ENCODE assay signal across 27 mouse cellular contexts in the genomic region with DNA sequence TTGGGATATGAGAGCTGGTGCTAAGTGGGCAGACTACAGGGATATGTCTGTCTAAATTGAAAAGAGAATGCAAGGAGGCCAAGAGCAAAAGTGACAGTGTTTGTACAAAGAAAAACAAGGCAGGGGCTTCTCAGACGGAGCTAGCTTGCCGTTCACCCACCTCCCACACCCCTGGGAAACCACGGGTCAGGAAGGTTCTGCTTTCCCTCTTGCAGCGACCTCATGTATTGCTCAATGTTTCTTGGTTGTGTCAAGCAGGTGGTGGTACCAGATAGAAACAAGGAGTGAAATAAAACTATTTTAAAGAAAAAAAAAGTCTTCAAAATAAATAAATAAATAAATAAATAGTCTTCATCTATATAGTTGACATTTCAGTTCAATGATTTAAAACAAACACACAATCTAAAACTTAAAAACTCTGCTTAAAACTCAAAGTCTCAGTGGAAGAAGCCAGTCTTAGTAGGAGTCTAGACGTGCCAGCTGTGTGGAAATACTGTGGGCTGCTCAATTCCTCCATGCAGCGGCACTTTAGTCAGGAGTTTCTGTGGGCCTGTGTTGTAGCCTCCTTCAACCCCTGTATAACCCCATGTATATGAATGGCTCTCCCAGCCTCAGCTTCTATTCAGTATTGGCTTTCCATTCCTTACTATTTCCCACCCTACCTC.
DNase-seq lines count a peak whose midpoint lies in the region; ATAC-seq and TF ChIP-seq lines count a peak whose summit lies in the region.
"Had no signal": no experiment of that assay in that cellular context is flagged by ENCODE, and none has a peak within 500 bp of the region (broad histone marks: within the 10 kb centered on the region; RNA-seq: fewer than 3 reads in every experiment).

No protein-coding gene starts in this region.

- H3K27me3 ChIP-seq in stomach, embryonic 14.5 days (ENCODE audit: control insufficient read depth, insufficient read depth, low read length): no peaks in the 10 kb centered on the region
- H3K27me3 ChIP-seq in stomach, postnatal 0 days (ENCODE audit: control insufficient read depth, insufficient read depth, low read length): no peaks in the 10 kb centered on the region
- no peaks in the 10 kb centered on the region for H3K27me3 ChIP-seq in embryonic facial prominence, embryonic 14.5 days (replicated peaks; ENCODE audit: control insufficient read depth, insufficient read depth, low read length)
- no peaks in the 10 kb centered on the region for H3K27me3 ChIP-seq in forebrain, embryonic 13.5 days
- H3K27me3 ChIP-seq: forebrain, embryonic 15.5 days; heart, embryonic 12.5 days; hindbrain, embryonic 15.5 days; kidney, embryonic 15.5 days; lung, embryonic 15.5 days had no signal

- no peak for DNase-seq in stomach, postnatal 0 days (ENCODE audit: low spot score)
- no peak for DNase-seq in embryonic facial prominence, embryonic 14.5 days (ENCODE audit: low spot score)
- DNase-seq in kidney, postnatal 25 days: no peak
- no peak for DNase-seq in left cerebral cortex, adult 9 months (ENCODE audit: low spot score in 2 of 2)
- DNase-seq: B cell, adult 2 months; cerebellum, adult 2 months; cerebellum, postnatal 14 days; gastrocnemius, postnatal 14 days; heart, adult 18-20 months; heart, postnatal 4 days; kidney, adult 11 months; kidney, postnatal 36 days; layer of hippocampus, postnatal 36 days; lung, postnatal 4 days; midbrain, embryonic 14.5 days; thymus, adult 18-20 months; thymus, postnatal 25 days had no signal

- H3K4me3 ChIP-seq in stomach, embryonic 14.5 days (ENCODE audit: low read depth, low read length): no peak overlapping the region
- H3K4me3 ChIP-seq in stomach, postnatal 0 days (ENCODE audit: low read depth, low read length): no peak overlapping the region
- no peak overlapping the region for H3K4me3 ChIP-seq in embryonic facial prominence, embryonic 14.5 days (ENCODE audit: low read depth, low read length)
- H3K4me3 ChIP-seq in forebrain, embryonic 13.5 days: no peak overlapping the region
- H3K4me3 ChIP-seq: forebrain, embryonic 15.5 days; heart, embryonic 12.5 days; hindbrain, embryonic 15.5 days; kidney, embryonic 15.5 days; lung, embryonic 15.5 days had no signal

- no peak for TF ChIP-seq EP300 in stomach, postnatal 0 days (optimal IDR thresholded peaks at IDR 0.05)

- 82% methylated on average over 6 of the region's 6 CpGs for WGBS in stomach, embryonic 14.5 days
- 78% methylated on average over 6 of the region's 6 CpGs for WGBS in stomach, postnatal 0 days
- WGBS in embryonic facial prominence, embryonic 14.5 days: 68% methylated on average over 6 of the region's 6 CpGs
- 92% methylated on average over 6 of the region's 6 CpGs for WGBS in forebrain, embryonic 13.5 days

- no peaks in the 10 kb centered on the region for H3K9me3 ChIP-seq in stomach, embryonic 14.5 days (ENCODE audit: control insufficient read depth, low read depth, low read length)
- H3K9me3 ChIP-seq in stomach, postnatal 0 days (ENCODE audit: control insufficient read depth, low read length): no peaks in the 10 kb centered on the region
- H3K9me3 ChIP-seq in embryonic facial prominence, embryonic 14.5 days (ENCODE audit: control insufficient read depth, low read length): no peaks in the 10 kb centered on the region
- H3K9me3 ChIP-seq in forebrain, embryonic 13.5 days (replicated peaks): no peaks in the 10 kb centered on the region
- H3K9me3 ChIP-seq: forebrain, embryonic 15.5 days; heart, embryonic 12.5 days; hindbrain, embryonic 15.5 days; kidney, embryonic 15.5 days; lung, embryonic 15.5 days had no signal

- H3K9ac ChIP-seq in stomach, embryonic 14.5 days (replicated peaks; ENCODE audit: low read depth, low read length): no peak overlapping the region
- no peak overlapping the region for H3K9ac ChIP-seq in stomach, postnatal 0 days (ENCODE audit: low read length)
- H3K9ac ChIP-seq in embryonic facial prominence, embryonic 14.5 days (ENCODE audit: low read depth, low read length): no peak overlapping the region
- no peak overlapping the region for H3K9ac ChIP-seq in forebrain, embryonic 13.5 days
- H3K9ac ChIP-seq: forebrain, embryonic 15.5 days; heart, embryonic 12.5 days; hindbrain, embryonic 15.5 days; kidney, embryonic 15.5 days; lung, embryonic 15.5 days had no signal

- no peak for ATAC-seq in stomach, embryonic 14.5 days (ENCODE audit: insufficient number of reproducible peaks, insufficient read depth, low FRiP score, low read depth)
- no peak for ATAC-seq in stomach, postnatal 0 days (ENCODE audit: low FRiP score, low TSS enrichment)
- ATAC-seq in embryonic facial prominence, embryonic 14.5 days (ENCODE audit: low read depth): peak; percentile 53; the same call in 1 of the 2 replicates
- ATAC-seq in hematopoietic stem cell, adult 5-6 weeks (replicated peaks in 1 of 2; ENCODE audit: insufficient read depth in 1 of 2, low FRiP score in 2 of 2, low TSS enrichment in 1 of 2, low read depth in 1 of 2, poor library complexity in 2 of 2, severe bottlenecking in 2 of 2): peak; percentile 62 to 76; a peak in 3 of 4 replicates
- ATAC-seq in forebrain, embryonic 13.5 days: no peak
- ATAC-seq: forebrain, embryonic 15.5 days; inflammation-experienced regulatory T-cells, adult 6 months had no signal

- TF ChIP-seq CTCF in stomach, postnatal 0 days (IDR thresholded peaks at IDR 0.05; ENCODE audit: low read depth): no peak

- H3K4me1 ChIP-seq in stomach, embryonic 14.5 days (ENCODE audit: control insufficient read depth, insufficient read depth, low read length): no peaks in the 10 kb centered on the region
- H3K4me1 ChIP-seq in stomach, postnatal 0 days (replicated peaks; ENCODE audit: control insufficient read depth, insufficient read depth): no peaks in the 10 kb centered on the region
- peaks cover 5% of the 10 kb centered on the region for H3K4me1 ChIP-seq in embryonic facial prominence, embryonic 14.5 days (ENCODE audit: control insufficient read depth, insufficient read depth, low read length)
- no peaks in the 10 kb centered on the region for H3K4me1 ChIP-seq in forebrain, embryonic 13.5 days
- H3K4me1 ChIP-seq: forebrain, embryonic 15.5 days; heart, embryonic 12.5 days; hindbrain, embryonic 15.5 days; kidney, embryonic 15.5 days; lung, embryonic 15.5 days had no signal

- H3K27ac ChIP-seq in stomach, embryonic 14.5 days (ENCODE audit: low read length): peak overlapping the region; percentile 27; the same call in 1 of the 2 replicates
- no peak overlapping the region for H3K27ac ChIP-seq in stomach, postnatal 0 days (replicated peaks)
- H3K27ac ChIP-seq in embryonic facial prominence, embryonic 14.5 days (replicated peaks; ENCODE audit: low read depth, low read length): peak overlapping the region; percentile 61
- no peak overlapping the region for H3K27ac ChIP-seq in forebrain, embryonic 13.5 days
- H3K27ac ChIP-seq: forebrain, embryonic 15.5 days; hindbrain, embryonic 15.5 days; kidney, embryonic 15.5 days; lung, embryonic 15.5 days had no signal

- H3K36me3 ChIP-seq in stomach, embryonic 14.5 days (ENCODE audit: control insufficient read depth, insufficient read depth, low read length): no peaks in the 10 kb centered on the region
- H3K36me3 ChIP-seq in stomach, postnatal 0 days (ENCODE audit: control insufficient read depth, insufficient read depth, low read length): no peaks in the 10 kb centered on the region
- no peaks in the 10 kb centered on the region for H3K36me3 ChIP-seq in embryonic facial prominence, embryonic 14.5 days (ENCODE audit: control insufficient read depth, insufficient read depth, low read length)
- no peaks in the 10 kb centered on the region for H3K36me3 ChIP-seq in forebrain, embryonic 13.5 days (ENCODE audit: poor library complexity, severe bottlenecking)
- H3K36me3 ChIP-seq: forebrain, embryonic 15.5 days; heart, embryonic 12.5 days; hindbrain, embryonic 15.5 days; kidney, embryonic 15.5 days; lung, embryonic 15.5 days had no signal

- no peak overlapping the region for H3K4me2 ChIP-seq in stomach, embryonic 14.5 days (replicated peaks; ENCODE audit: low read depth, low read length)
- H3K4me2 ChIP-seq in stomach, postnatal 0 days (replicated peaks; ENCODE audit: low read depth): no peak overlapping the region
- H3K4me2 ChIP-seq in embryonic facial prominence, embryonic 14.5 days (ENCODE audit: low read depth, low read length): no peak overlapping the region; the same call in 1 of the 2 replicates
- H3K4me2 ChIP-seq in forebrain, embryonic 13.5 days: no peak overlapping the region
- H3K4me2 ChIP-seq: forebrain, embryonic 15.5 days; heart, embryonic 12.5 days; hindbrain, embryonic 15.5 days; kidney, embryonic 15.5 days; liver, embryonic 11.5 days; lung, embryonic 15.5 days had no signal

Comparison
In these comparisons a context has a peak if more than half of its experiments do, and no peak if none do; other contexts are left out.
1. H3K27ac ChIP-seq: peak in stomach, embryonic 14.5 days (single experiment) and embryonic facial prominence, embryonic 14.5 days (single experiment); none in stomach, postnatal 0 days (single experiment) and forebrain, embryonic 13.5 days (single experiment).
2. ATAC-seq: peak in embryonic facial prominence, embryonic 14.5 days (single experiment) and hematopoietic stem cell, adult 5-6 weeks (2 of 2); none in stomach, embryonic 14.5 days (single experiment), stomach, postnatal 0 days (single experiment) and forebrain, embryonic 13.5 days (single experiment).